Mouse (Mus musculus) kidney, postnatal 4 days (tissue): Measurements from ENCODE around the gene Ezh1.

ENCODE experiments used
- DNase-seq, 2 experiments: peaks; one replicate each; pipeline ENCODE4 v3.0.0; 2021; ENCODE audit warnings: mixed read lengths in 2 of 2

The Ezh1 gene

GRCm38 (mm10) chr11:101226065-101226701, at the start of gene Ezh1:
Ezh1 (minus strand) TSS chr11:101226463.
- DNase-seq: peak; percentile 92 to 95

- DNase-seq: no peak
These were observed 49.0 kb upstream of the Ezh1 start for GRCm38 (mm10) chr11:101275309-101275708.

- DNase-seq: no peak
These were observed 46.2 kb upstream of the Ezh1 start for GRCm38 (mm10) chr11:101272446-101272845.

GRCm38 (mm10) chr11:101269577-101270116, 43.4 kb upstream of the Ezh1 start:
- DNase-seq: peak; percentile 59 to 68

DNA sequence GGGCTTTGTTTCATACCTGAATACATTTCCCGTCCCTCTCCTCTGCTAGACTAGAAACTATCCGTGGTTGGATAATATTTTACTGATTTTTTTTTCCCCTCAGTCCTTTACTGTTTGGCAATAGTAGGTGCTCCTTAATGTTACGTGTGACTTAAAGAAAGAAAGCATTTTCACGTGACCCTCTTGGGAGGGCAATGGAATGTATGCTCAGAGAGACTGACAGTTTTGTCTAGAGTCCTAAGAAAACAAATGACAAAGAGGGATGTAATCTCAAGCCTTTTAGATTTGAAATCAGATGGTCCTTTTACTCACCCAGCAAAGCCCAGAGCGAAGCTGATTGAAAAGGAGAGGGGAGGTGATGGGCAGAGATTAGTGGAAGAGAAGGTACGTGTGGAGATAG, 39.6 kb upstream of the Ezh1 start:
- DNase-seq: no peak

DNA sequence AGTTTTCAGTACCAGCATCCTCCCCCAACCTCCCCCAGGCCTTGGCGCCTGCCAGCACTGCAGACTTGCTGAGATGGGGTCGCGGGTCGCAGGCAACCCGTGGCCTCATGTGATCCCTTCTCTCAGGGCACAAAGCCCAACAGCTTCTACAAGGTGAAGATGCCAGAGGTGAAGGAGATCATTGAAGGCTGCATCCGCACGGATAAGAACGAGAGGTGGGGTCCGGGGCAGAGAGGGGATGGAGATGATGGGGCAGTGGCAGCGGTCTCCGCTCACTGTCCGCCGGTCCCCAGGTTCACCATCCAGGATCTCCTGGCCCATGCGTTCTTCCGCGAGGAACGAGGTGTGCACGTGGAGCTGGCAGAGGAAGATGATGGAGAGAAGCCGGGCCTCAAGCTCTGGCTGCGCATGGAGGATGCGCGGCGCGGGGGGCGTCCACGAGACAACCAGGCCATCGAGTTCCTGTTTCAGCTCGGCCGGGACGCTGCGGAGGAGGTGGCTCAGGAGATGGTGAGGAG, 38.8 kb upstream of the Ezh1 start:
- peak in 1 of 2 experiments; percentile 36 for DNase-seq

- DNase-seq: no peak
These were observed 37.7 kb upstream of the Ezh1 start for GRCm38 (mm10) chr11:101263989-101264280.

DNA sequence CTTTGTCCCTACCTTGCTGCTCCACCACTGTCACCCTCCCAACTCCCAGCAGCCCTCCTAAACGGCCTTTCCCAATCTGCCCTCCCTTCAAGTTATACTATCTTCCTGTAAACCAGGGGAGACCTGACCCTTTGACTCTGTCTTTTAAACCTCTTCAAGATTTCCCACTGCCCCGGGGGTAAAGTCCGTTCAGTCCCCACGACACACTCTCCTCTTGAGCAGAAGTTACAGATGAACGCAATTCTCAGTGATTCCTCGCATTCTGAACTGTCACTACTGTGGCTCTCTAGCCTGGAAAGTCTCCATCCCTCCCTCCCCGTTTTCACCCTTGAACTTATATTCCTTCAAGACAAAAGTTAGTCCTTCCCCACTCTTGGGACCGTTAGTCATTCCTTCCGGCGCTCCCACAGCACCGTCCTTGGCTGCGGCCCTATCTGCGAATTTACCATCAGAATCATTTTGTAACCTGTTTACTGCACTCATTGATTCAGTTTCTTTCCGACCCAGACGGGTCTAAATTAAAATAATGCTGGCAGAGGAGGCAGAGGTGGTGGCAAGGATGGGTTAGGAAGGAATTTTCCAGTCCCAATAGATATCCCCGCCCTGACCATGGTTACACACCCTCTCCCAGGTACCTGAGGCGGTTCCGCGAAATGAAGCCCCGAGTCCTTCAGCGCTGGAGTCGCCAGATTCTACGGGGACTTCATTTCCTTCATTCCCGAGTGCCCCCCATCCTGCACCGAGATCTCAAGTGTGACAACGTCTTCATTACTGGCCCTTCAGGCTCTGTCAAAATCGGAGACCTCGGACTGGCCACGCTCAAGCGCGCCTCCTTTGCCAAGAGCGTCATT, 37.1 kb upstream of the Ezh1 start:
- DNase-seq: no peak

GRCm38 (mm10) chr11:101262272-101262967, 36.2 kb upstream of the Ezh1 start:
- peak in 1 of 2 experiments; percentile 63 for DNase-seq

GRCm38 (mm10) chr11:101260826-101261380, 34.6 kb upstream of the Ezh1 start:
- no peak for DNase-seq

DNA sequence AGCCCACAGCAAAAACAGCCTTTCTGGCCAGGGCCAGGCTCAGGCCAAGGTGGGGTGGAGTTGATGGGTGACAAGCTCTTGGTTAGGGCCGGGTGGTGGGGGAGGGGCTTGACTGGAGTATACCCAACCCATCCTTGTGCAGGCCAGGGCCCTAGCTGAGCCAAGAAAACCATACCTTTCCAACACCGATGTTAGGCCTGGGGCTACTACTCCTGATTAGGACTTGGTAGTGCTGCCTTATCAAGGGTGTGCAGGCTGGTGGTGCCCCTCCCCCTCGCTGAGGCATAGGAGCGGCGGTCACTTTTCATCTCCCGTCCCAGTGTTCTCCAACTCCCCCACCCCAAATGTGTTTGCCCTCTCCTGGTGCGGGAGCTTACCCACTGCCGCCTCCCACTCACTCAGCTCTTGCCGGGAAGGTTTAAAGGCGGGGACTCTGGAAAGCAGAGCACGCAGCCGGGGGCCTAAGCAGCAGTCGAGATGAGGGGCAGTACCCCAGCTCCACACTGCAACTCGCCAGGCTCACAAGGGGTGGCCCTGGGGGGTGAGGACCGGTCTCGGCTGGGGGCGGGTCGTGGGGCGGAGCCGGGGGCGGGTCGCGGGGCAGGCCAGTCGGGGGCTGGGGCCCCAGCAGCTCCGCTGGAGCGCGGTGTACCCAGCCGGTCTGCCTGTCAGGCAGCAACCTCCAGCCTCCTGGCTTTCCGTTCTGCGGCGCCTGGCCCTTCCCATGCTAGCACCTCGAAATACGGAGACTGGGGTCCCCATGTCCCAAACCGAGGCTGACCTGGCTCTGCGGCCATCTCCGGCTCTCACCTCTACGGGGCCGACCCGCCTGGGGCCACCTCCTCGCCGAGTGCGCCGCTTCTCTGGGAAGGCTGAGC, 33.9 kb upstream of the Ezh1 start, which contains the start of gene Wnk4:
TSS of gene Wnk4 (plus strand) at position 620 of the 878 bp plus-strand sequence.
- peak; percentile 86 to 91 for DNase-seq

DNA sequence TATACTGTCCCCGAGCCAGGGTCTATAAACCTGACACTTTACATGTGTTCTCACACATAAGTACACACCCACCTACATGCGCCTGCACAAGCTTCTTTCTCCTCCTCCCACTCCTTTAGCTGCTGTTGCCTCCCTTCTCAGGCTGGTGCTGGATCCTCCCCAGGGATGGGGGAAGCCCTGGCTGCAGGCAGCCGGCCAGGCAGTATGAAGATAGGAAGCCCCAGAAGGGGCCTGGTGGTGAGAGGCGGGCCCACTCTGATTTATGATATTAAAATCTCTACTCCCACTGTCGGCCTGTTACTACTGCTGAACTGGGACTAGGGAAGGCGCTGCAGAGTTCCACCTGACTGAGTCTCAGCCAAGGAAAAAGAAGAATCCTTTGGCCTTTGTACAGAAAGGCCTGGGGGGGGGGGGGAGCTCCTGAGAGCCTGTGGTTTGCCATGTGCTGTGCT, 33.0 kb upstream of the Ezh1 start:
- DNase-seq: peak; percentile 73 to 83

GRCm38 (mm10) chr11:101255826-101256775, 29.8 kb upstream of the Ezh1 start:
- no peak for DNase-seq

DNA sequence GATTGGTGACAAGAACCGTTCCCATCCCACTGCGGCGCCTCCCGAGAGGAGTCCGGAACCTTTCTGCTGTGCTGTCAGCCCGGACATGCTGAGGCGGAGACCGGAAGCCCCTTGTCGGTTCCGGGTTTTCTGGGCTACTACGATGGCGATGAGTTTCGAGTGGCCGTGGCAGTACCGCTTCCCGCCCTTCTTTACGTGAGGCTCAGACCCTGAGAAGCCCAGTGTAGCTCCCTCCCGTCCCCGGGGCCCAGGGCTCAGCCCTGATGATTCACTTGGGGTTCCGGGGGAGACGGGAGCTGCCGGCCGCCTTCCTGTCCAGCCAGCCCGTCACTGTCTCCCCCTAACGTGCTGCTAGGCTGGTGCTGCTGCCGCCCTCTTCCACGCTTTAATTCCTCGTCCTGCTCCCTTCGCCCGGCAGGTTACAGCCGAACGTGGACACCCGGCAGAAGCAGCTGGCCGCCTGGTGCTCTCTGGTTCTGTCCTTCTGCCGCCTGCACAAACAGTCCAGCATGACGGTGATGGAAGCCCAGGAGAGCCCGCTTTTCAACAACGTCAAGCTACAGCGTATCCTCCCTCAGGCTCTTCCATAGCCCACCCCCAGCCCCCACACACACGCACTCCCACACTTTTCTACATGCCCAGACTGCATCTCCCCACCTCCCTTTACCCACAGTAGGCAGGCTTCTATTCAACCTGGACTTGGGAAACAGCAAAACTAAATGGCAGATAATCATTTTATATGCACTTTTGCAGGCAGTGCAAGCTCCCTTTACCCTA, 27.5 kb upstream of the Ezh1 start, which contains the start of gene Vps25:
TSS of gene Vps25 (plus strand) at position 95 of the 777 bp plus-strand sequence.
- peak; percentile 89 to 92 for DNase-seq

- peak in 1 of 2 experiments; percentile 25 for DNase-seq
These were observed 26.7 kb upstream of the Ezh1 start for GRCm38 (mm10) chr11:101252941-101253340.

- DNase-seq: peak in 1 of 2 experiments; percentile 28
These were observed 24.8 kb upstream of the Ezh1 start for GRCm38 (mm10) chr11:101251031-101251430.

GRCm38 (mm10) chr11:101248258-101248994, 22.2 kb upstream of the Ezh1 start:
- peak; percentile 82 to 86 for DNase-seq

DNA sequence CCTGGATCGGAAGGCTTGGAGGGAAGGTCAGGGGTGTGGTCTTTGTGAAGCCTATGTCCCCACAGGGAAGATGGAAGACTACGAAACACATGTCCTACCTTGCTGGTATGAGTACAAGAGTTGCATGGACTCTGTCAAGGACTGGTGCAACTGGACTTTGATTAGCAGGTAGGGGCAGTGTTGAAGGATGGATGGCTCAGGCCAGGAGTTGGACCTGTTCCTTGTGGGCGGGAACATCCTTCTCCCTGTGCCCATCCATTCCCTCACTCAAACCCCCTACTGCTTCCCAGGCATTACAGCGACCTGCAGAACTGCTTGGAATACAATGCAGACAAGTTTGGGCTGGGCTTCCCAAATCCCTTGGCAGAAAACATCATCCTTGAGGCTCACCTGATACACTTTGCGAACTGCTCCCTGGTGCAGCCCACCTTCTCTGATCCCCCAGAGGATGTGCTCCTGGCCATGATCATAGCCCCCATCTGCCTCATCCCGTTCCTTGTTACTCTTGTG, 21.3 kb upstream of the Ezh1 start:
- DNase-seq: peak in 1 of 2 experiments; percentile 26

GRCm38 (mm10) chr11:101246702-101247012, 20.4 kb upstream of the Ezh1 start:
- DNase-seq: no peak
